Mouse (Mus musculus) E14TG2a.4 (cell line): ENCODE data around the gene Cpne5.

Experiments used
- CTCF ChIP-seq: conservative IDR thresholded peaks from 2 replicates; pipeline ENCODE4 v1.5.1; 2014; ENCODE audit warnings: low read length
- NANOG ChIP-seq: IDR thresholded peaks from 2 replicates; pipeline ENCODE4 v1.6.1; 2014; ENCODE audit warnings: borderline replicate concordance, low read length, mixed read lengths
- POU5F1 ChIP-seq: IDR thresholded peaks from 2 replicates; pipeline ENCODE4 v1.6.1; 2014; ENCODE audit warnings: low read length, borderline replicate concordance

GRCm38 (mm10) chr17:29199151-29199800, 38.7 kb downstream of the Cpne5 start:
- TF ChIP-seq CTCF, result no peak
- no peak for TF ChIP-seq NANOG
- no peak for TF ChIP-seq POU5F1
